Mouse (Mus musculus) spleen, postnatal 14 days (tissue): Measurements from ENCODE around the gene Gm19684.
A peak's percentile ranks its signal among the peaks of the same experiment; 100 is the strongest.
"Not testable (repeated sequence)": the region's sequence is repeated elsewhere in the genome, so short reads cannot be mapped to it uniquely, and the experiment has no call there.

ENCODE experiments used
- DNase-seq, 2 experiments: peaks; one replicate each; pipeline ENCODE4 v3.0.0; 2021 to 2022; ENCODE audit warnings: low spot score in 2 of 2

Gm19684 gene

GRCm38 (mm10) chr17:36121352-36122020 is at the start of gene Gm19684:
Gene Gm19684, plus strand, starts transcription at chr17:36121678.
- DNase-seq = peak in 1 of 2 experiments; percentile 31

DNA sequence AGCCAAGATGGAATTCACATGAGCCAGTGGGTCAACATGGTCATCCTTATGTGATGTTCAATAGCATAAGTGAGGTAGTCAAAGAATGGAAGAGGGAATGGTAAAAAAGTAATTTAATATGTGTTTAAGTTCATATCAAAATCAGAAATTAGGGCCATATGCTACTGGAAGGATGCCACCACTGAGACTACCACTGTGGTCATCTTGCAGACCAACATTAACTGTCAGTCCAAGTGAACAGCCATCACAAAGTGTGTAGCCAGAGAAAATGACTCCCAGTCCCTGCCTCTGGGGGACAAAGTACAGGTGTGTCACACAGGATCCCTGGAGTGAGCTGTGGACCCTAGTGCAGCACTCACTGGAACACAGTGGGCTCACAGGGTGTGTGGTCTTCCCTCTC is 39.6 kb upstream of the Gm19684 start:
- not testable (repeated sequence) for DNase-seq

GRCm38 (mm10) chr17:36082519-36083232 is 38.8 kb upstream of the Gm19684 start:
- DNase-seq = not testable (repeated sequence)

GRCm38 (mm10) chr17:36083266-36083869 is 38.1 kb upstream of the Gm19684 start:
- DNase-seq = no peak

DNA sequence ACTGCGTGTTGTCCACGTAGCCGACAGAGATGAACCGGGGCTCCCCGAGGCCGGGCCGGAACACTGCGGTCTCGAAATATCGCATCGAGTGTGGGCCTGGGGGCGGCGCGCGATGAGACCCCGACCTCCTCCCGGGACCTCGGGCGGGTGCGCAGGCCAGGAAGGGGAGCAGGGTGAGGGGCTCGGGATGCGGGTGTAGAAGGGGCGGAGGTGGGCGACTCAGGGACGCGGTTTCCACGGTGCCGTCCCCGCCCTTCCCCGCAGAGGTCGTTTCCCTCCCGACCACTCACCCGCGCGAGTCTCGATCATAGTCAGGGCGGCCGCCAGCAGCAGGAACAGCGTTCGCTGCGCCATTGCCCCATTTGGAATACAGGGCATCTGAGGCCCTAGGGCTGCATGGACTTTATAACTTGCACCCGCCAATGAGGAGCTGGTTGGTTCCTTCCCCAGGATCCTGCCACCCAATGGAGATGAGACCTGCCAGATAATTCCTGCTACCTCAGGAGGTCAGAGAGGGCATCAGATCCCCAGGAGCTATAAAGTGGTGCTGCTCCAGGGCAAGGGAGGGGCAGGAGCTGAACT is 37.5 kb upstream of the Gm19684 start:
- no peak for DNase-seq

GRCm38 (mm10) chr17:36085976-36086375 is 35.5 kb upstream of the Gm19684 start:
- DNase-seq = not testable (repeated sequence)

- not testable (repeated sequence) for DNase-seq
These were observed 29.5 kb upstream of the Gm19684 start for GRCm38 (mm10) chr17:36091933-36092332.

DNA sequence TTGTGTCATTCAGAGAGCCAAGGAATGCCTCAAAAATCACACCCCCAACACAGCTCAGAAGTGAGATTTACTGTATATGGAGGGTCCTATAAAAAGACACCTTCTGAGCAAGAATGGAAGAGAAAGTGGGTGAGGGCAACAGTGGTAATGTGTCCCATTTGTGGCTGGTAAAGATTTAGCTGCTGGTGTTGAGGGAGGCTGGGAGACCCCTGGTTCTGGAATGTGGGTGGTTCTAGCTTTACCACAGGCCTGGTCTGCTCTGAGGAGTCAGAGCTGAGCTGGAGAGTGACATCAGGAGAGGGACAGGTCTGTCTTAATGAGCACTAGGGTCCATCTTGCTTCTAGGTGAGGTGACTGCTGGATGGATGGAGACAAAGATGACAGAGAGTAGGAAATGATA is 29.0 kb upstream of the Gm19684 start:
- not testable (repeated sequence) for DNase-seq

DNA sequence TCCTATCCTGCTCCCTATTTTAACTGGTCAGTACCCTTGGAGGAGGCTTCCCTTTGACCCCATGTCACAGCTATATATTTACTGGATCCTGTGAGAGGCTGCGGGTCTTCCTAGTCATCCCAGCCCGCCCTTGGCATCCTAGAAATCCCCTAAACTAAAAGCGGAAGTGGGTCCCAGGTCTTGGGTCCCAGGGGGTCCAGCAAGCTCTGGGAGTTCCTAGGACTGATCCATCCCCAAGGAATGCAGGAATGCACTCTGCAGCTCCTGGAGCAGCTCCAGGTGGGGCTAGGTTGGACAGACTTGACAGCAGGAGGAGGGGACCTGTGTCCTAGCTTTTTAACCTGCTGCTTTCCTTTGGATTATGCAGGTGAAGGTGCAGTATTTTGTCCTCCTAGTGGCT is 27.5 kb upstream of the Gm19684 start:
- DNase-seq = no peak

DNA sequence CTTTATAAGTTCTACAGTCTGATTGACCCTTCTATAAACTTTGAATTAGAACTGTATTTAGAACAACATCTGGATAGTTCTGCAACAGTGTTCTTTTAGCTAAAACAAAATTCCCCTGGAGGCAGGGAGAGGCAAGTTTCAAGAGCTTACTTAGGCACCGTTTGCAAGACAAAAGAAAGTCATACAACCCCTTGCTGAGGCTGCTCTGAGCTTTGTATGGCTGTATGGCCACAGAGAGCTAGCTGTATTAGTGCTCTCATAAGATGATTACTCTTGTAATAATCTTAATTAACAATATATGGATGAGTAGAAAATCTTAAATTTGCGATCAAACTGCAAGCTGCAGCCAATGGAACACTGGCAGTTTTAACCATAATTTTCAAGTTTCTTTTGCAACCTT is 21.9 kb upstream of the Gm19684 start:
- not testable (repeated sequence) for DNase-seq

DNA sequence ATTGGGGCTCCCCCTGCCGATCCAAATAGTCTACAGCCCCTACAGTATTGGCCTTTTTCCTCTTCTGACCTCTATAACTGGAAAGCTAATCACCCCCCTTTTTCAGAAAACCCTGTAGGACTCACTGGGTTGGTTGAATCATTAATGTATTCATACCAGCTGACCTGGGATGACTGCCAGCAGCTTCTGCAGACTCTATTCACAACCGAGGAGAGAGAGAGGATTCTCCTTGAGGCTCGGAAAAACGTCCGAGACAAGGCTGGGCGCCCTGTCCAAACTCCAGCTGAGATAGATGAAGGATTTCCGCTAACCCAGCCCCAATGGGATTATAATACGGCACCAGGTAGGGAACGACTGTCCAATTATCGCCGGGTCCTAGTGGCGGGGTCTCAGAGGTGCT is 19.4 kb upstream of the Gm19684 start:
- DNase-seq = not testable (repeated sequence)

DNA sequence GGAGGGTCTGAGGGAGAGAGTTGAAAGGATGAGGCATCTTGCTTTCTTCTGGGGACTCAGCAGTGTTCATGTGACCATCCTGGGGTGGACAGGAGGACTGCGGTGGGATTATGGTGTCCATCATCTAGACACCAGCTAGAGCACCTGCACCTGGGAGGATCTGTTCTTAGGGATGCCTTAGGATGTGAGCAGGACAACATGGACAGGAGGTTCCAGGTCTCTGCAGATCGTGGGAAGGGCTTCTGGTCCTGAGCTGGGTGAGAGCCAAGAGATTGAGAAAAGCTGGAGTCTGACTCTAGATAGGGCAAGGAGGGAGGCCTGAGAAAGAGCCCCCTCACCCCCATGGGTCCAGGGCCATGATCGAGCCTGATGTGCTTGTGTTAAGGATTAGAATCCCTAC is 11.3 kb upstream of the Gm19684 start:
- not testable (repeated sequence) for DNase-seq

GRCm38 (mm10) chr17:36110641-36111509 is 10.6 kb upstream of the Gm19684 start:
- peak in 1 of 2 experiments; percentile 12 for DNase-seq

GRCm38 (mm10) chr17:36111510-36111868 is 10.0 kb upstream of the Gm19684 start:
- not testable (repeated sequence) for DNase-seq

GRCm38 (mm10) chr17:36113979-36114593 is 7.4 kb upstream of the Gm19684 start:
- peak in 1 of 2 experiments; percentile 21 for DNase-seq

DNA sequence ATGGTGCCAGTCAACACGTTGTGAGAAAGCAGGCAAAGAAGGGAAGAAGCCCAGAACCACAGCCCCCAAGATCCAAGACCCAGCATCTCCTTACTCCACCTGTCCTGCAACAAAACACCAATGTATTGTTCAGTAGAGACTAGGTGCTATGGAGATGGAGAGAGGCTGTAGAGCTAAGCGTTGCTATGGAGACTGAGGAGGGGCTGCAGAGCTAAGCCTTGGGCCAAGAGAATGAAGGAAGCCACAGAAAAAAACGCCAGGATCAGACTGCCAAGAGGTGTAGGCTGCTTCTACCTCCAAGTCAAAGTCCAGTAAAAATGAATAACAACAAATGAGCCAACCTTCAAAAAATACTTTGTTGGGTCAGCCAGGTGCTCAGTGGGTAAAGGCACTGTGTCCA is 4.9 kb upstream of the Gm19684 start:
- not testable (repeated sequence) for DNase-seq

DNA sequence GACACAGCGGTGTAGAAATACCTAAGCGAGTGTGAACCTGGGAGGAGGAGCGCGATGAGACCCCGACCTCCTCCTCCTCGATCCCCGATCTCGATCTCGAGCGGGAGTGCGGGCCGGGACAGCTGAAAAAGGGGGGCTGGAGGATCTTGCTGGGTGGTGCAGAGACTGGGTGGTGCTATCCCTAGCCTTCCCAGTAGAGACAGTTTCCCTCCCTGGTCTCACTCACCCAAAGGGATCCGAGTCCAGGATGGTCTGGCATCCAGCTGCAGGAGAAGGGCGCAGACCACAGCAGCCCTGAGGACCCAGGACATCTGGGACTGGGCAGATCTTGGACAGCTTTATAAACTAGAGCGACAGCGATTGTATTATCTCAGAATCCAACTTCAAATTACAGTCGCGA is 639 bp upstream of the Gm19684 start:
- not testable (repeated sequence) for DNase-seq

DNA sequence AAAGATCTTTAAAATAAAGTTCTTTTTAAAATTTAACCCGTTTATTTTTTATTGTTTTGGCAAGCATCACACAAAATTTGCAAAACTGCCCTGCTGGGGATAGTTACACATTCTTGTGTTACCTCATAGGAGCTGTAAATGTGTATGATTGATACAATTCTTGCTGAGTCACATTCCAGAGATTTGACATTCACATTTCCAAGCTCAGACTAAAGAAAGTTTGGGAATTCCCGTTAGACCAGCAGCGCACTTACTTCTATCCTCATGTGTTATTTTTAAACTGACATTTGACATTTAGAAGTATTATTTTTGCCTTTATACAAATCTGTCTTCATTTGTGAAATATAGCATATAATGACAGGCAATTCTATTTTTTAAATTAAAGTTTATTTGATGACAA is 2.6 kb downstream of the Gm19684 start:
- not testable (repeated sequence) for DNase-seq

- DNase-seq = not testable (repeated sequence)
These were observed 7.0 kb downstream of the Gm19684 start for GRCm38 (mm10) chr17:36128525-36128924.

- not testable (repeated sequence) for DNase-seq
These were observed 7.7 kb downstream of the Gm19684 start, which contains the start of gene Gm7030 for GRCm38 (mm10) chr17:36128968-36129817. Gene Gm7030, minus strand, starts transcription at chr17:36129425.
